Mouse (Mus musculus) midbrain, embryonic 10.5 days (tissue): ENCODE data around the gene Gigyf1. TPM values are rescaled to one million over a fixed set of nuclear protein-coding genes. Genes with fewer than 3 reads are reported as not detected.

ENCODE experiments used
- DNase-seq: peaks from one replicate; pipeline ENCODE4 v3.0.0-alpha.2; 2017; ENCODE audit warnings: low spot score
- H3K27ac ChIP-seq: fragments of 300-500 bp; sonication (generic); replicated peaks from 2 replicates; pipeline ENCODE4 v1.5.1; 2016; ENCODE audit warnings: mild to moderate bottlenecking
- H3K27me3 ChIP-seq: fragments of 300-500 bp; sonication (generic); 2 replicates; pipeline ENCODE4 v1.6.1; 2016; ENCODE audit warnings: low read depth, mild to moderate bottlenecking; ENCODE audit not compliant: poor library complexity, severe bottlenecking
- H3K36me3 ChIP-seq: fragments of 300-500 bp; sonication (generic); 2 replicates; pipeline ENCODE4 v1.6.1; 2016; ENCODE audit warnings: mild to moderate bottlenecking, moderate library complexity
- H3K4me1 ChIP-seq: fragments of 300-500 bp; sonication (generic); 2 replicates; pipeline ENCODE4 v1.6.1; 2016
- H3K4me3 ChIP-seq: fragments of 300-500 bp; sonication (generic); 2 replicates; pipeline ENCODE4 v1.5.1; 2016; ENCODE audit warnings: mild to moderate bottlenecking, moderate library complexity
- H3K9me3 ChIP-seq: fragments of 300-500 bp; sonication (generic); replicated peaks from 2 replicates; pipeline ENCODE4 v1.6.1; 2016; ENCODE audit warnings: mild to moderate bottlenecking
- WGBS: fragments of 180-500 bp; shearing (Covaris S2); methylation state at CpG from one replicate; pipeline ENCODE4 v1.1.7; 2016; 5-methylcytosine and 5-hydroxymethylcytosine counted together
- polyA plus RNA-seq: library from polyadenylated mRNA; unstranded; fragments of >200 nt; fragmentation: Nextera tagmentation; extraction: Ambion mirVana; gene quantifications from 2 replicates; pipeline ENCODE4 v1.2.1, GENCODE M21; 2016

Gigyf1 gene
- polyA plus RNA-seq, 1 experiment from 2014 or later = 15.1 TPM

GRCm38 (mm10) chr5:137544926-137545325 is 26.6 kb downstream of the Gigyf1 start:
- no peak for DNase-seq
- H3K27ac ChIP-seq = no peak overlapping the region
- 81% methylated on average over 6 of the region's 6 CpGs for WGBS

GRCm38 (mm10) chr5:137545596-137545995 is 27.2 kb downstream of the Gigyf1 start:
- Histone ChIP-seq H3K27me3 (no peaks in the 10 kb centered on the region), H3K9me3 (no peaks in the 10 kb centered on the region), H3K4me1 (no peaks in the 10 kb centered on the region), H3K27ac (no peak overlapping the region), H3K4me3 (no peak overlapping the region), H3K36me3 (no peaks in the 10 kb centered on the region)
- DNase-seq = no peak
- WGBS = 75% methylated on average over 4 of the region's 4 CpGs

More at GRCm38 (mm10) chr5:137544926-137545325, 26.6 kb downstream of the Gigyf1 start:
- Histone ChIP-seq H3K4me1 (no peaks in the 10 kb centered on the region), H3K27me3 (no peaks in the 10 kb centered on the region), H3K4me3 (no peak overlapping the region), H3K36me3 (no peaks in the 10 kb centered on the region), H3K9me3 (no peaks in the 10 kb centered on the region)

- WGBS = 86% methylated on average over 2 of the region's 2 CpGs
- no peak for DNase-seq
- peaks cover 15% of the 10 kb centered on the region for H3K27me3 ChIP-seq
Observed at GRCm38 (mm10) chr5:137549840-137550239, 31.5 kb downstream of the Gigyf1 start.

GRCm38 (mm10) chr5:137551119-137551518 is 32.8 kb downstream of the Gigyf1 start:
- H3K4me3 ChIP-seq = no peak overlapping the region
- no peak for DNase-seq
- H3K27me3 ChIP-seq = peaks cover 20% of the 10 kb centered on the region
- H3K9me3 ChIP-seq = no peaks in the 10 kb centered on the region
- peaks cover 15% of the 10 kb centered on the region for H3K4me1 ChIP-seq
- H3K27ac ChIP-seq = no peak overlapping the region
- WGBS = 70% methylated on average over 5 of the region's 5 CpGs
- no peaks in the 10 kb centered on the region for H3K36me3 ChIP-seq

More at GRCm38 (mm10) chr5:137549840-137550239, 31.5 kb downstream of the Gigyf1 start:
- H3K4me1 ChIP-seq = peaks cover 15% of the 10 kb centered on the region
- H3K27ac ChIP-seq = no peak overlapping the region
- no peaks in the 10 kb centered on the region for H3K9me3 ChIP-seq
- H3K4me3 ChIP-seq = no peak overlapping the region
- no peaks in the 10 kb centered on the region for H3K36me3 ChIP-seq

- Histone ChIP-seq H3K4me1 (peaks cover 15% of the 10 kb centered on the region), H3K9me3 (no peaks in the 10 kb centered on the region), H3K4me3 (peak overlapping the region; percentile 54), H3K36me3 (no peaks in the 10 kb centered on the region), H3K27ac (peak overlapping the region; percentile 70; the same call in 1 of the 2 replicates), H3K27me3 (peaks cover 20% of the 10 kb centered on the region)
- no peak for DNase-seq
- whole genome bisulfite sequencing = 27% methylated on average over 6 of the region's 6 CpGs
Observed at GRCm38 (mm10) chr5:137553000-137553399, 34.7 kb downstream of the Gigyf1 start.

- WGBS = 2% methylated on average over 37 of the region's 37 CpGs
- Histone ChIP-seq H3K9me3 (no peaks in the 10 kb centered on the region), H3K27me3 (peaks cover 20% of the 10 kb centered on the region), H3K27ac (peak within 1 kb of the TSS; percentile 70), H3K36me3 (no peaks in the 10 kb centered on the region), H3K4me1 (peaks cover 15% of the 10 kb centered on the region), H3K4me3 (peak within 1 kb of the TSS; percentile 54)
- DNase-seq = peak; percentile 85
Observed at GRCm38 (mm10) chr5:137553411-137553837, 35.1 kb downstream of the Gigyf1 start, which contains the start of gene Actl6b. Gene Actl6b (plus strand): TSS chr5:137553517.

GRCm38 (mm10) chr5:137553898-137554297 is 35.5 kb downstream of the Gigyf1 start:
- Histone ChIP-seq H3K9me3 (no peaks in the 10 kb centered on the region), H3K27me3 (peaks cover 20% of the 10 kb centered on the region), H3K36me3 (no peaks in the 10 kb centered on the region), H3K4me1 (peaks cover 15% of the 10 kb centered on the region), H3K27ac (peak overlapping the region; percentile 70; the same call in 1 of the 2 replicates), H3K4me3 (peak overlapping the region; percentile 54)
- no peak for DNase-seq
- WGBS = 47% methylated on average over 11 of the region's 11 CpGs

- WGBS = 80% methylated on average over 6 of the region's 6 CpGs
- H3K27me3 ChIP-seq = no peaks in the 10 kb centered on the region
- H3K36me3 ChIP-seq = no peaks in the 10 kb centered on the region
- peaks cover 10% of the 10 kb centered on the region for H3K4me1 ChIP-seq
- no peak overlapping the region for H3K4me3 ChIP-seq
- DNase-seq = no peak
- no peak overlapping the region for H3K27ac ChIP-seq
- no peaks in the 10 kb centered on the region for H3K9me3 ChIP-seq
Observed at GRCm38 (mm10) chr5:137561556-137561955, 43.2 kb downstream of the Gigyf1 start.

- Histone ChIP-seq H3K4me3 (no peak overlapping the region), H3K9me3 (no peaks in the 10 kb centered on the region), H3K27me3 (0 out of 2 replicates have a peak, but pooled peaks cover 3% of the 10 kb centered on the region), H3K4me1 (peaks cover 12% of the 10 kb centered on the region), H3K36me3 (no peaks in the 10 kb centered on the region), H3K27ac (no peak overlapping the region)
- 76% methylated on average over 10 of the region's 10 CpGs for WGBS
- DNase-seq = no peak
Observed at GRCm38 (mm10) chr5:137562965-137563364, 44.6 kb downstream of the Gigyf1 start.

- peaks cover 24% of the 10 kb centered on the region for H3K4me1 ChIP-seq
- H3K9me3 ChIP-seq = no peaks in the 10 kb centered on the region
- WGBS = 73% methylated on average over 6 of the region's 6 CpGs
- no peak overlapping the region for H3K4me3 ChIP-seq
- no peak for DNase-seq
- H3K36me3 ChIP-seq = no peaks in the 10 kb centered on the region
- no peak overlapping the region for H3K27ac ChIP-seq
- 0 out of 2 replicates have a peak, but pooled peaks cover 3% of the 10 kb centered on the region for H3K27me3 ChIP-seq
Observed at GRCm38 (mm10) chr5:137565744-137566143, 47.4 kb downstream of the Gigyf1 start.

- WGBS = 96% methylated on average over 5 of the region's 5 CpGs
Observed at GRCm38 (mm10) chr5:137566416-137566815, 48.1 kb downstream of the Gigyf1 start.

GRCm38 (mm10) chr5:137568223-137568798 is 50.0 kb downstream of the Gigyf1 start:
- H3K9me3 ChIP-seq = no peaks in the 10 kb centered on the region
- WGBS = 85% methylated on average over 8 of the region's 8 CpGs

More at GRCm38 (mm10) chr5:137566416-137566815, 48.1 kb downstream of the Gigyf1 start:
- DNase-seq = no peak
- Histone ChIP-seq H3K4me3 (no peak overlapping the region), H3K9me3 (no peaks in the 10 kb centered on the region), H3K36me3 (no peaks in the 10 kb centered on the region), H3K27ac (no peak overlapping the region), H3K4me1 (peaks cover 24% of the 10 kb centered on the region), H3K27me3 (0 out of 2 replicates have a peak, but pooled peaks cover 3% of the 10 kb centered on the region)

GRCm38 (mm10) chr5:137569031-137569430 is 50.7 kb downstream of the Gigyf1 start:
- Histone ChIP-seq H3K9me3 (no peaks in the 10 kb centered on the region), H3K27me3 (peaks cover 9% of the 10 kb centered on the region), H3K27ac (no peak overlapping the region), H3K4me3 (no peak overlapping the region), H3K36me3 (no peaks in the 10 kb centered on the region), H3K4me1 (peaks cover 26% of the 10 kb centered on the region)
- no peak for DNase-seq
- 76% methylated on average over 12 of the region's 12 CpGs for WGBS

More at GRCm38 (mm10) chr5:137568223-137568798, 50.0 kb downstream of the Gigyf1 start:
- H3K27ac ChIP-seq = no peak overlapping the region
- DNase-seq = no peak
- H3K36me3 ChIP-seq = no peaks in the 10 kb centered on the region
- no peak overlapping the region for H3K4me3 ChIP-seq
- peaks cover 24% of the 10 kb centered on the region for H3K4me1 ChIP-seq
- H3K27me3 ChIP-seq = 0 out of 2 replicates have a peak, but pooled peaks cover 3% of the 10 kb centered on the region
